20 mouse cellular contexts compared by ENCODE assay signal in genomic region chr6:93616926-93617325, GRCm38 (mm10).
A peak's percentile ranks its signal among the peaks of the same experiment; 100 is the strongest.
DNase-seq lines count a peak whose midpoint lies in the region; ATAC-seq lines count a peak whose summit lies in the region.
"Had no signal": no experiment of that assay in that cellular context is flagged by ENCODE, and none has a peak within 500 bp of the region (broad histone marks: within the 10 kb centered on the region; RNA-seq: fewer than 3 reads in every experiment).

No protein-coding gene starts in this region.

- no peak overlapping the region for H3K9ac ChIP-seq in forebrain, embryonic 14.5 days (ENCODE audit: low read length)
- no peak overlapping the region for H3K9ac ChIP-seq in forebrain, embryonic 16.5 days (replicated peaks; ENCODE audit: low read depth, low read length)
- H3K9ac ChIP-seq: embryonic facial prominence, embryonic 15.5 days; heart, embryonic 13.5 days had no signal

- H3K27me3 ChIP-seq in forebrain, embryonic 14.5 days (replicated peaks; ENCODE audit: control insufficient read depth, insufficient read depth, low read length): no peaks in the 10 kb centered on the region
- H3K27me3 ChIP-seq in forebrain, embryonic 16.5 days (replicated peaks; ENCODE audit: control insufficient read depth, insufficient read depth, low read length): no peaks in the 10 kb centered on the region
- H3K27me3 ChIP-seq: embryonic facial prominence, embryonic 15.5 days; heart, embryonic 13.5 days had no signal

- H3K4me3 ChIP-seq in forebrain, embryonic 14.5 days (ENCODE audit: low read depth, low read length): no peak overlapping the region
- no peak overlapping the region for H3K4me3 ChIP-seq in forebrain, embryonic 16.5 days (replicated peaks; ENCODE audit: low read length)
- H3K4me3 ChIP-seq: embryonic facial prominence, embryonic 15.5 days; erythroblast, embryonic 14.5 days; forebrain, embryonic 10.5 days; heart, embryonic 13.5 days had no signal

- H3K36me3 ChIP-seq in forebrain, embryonic 14.5 days (ENCODE audit: control insufficient read depth, insufficient read depth, low read length): no peaks in the 10 kb centered on the region
- no peaks in the 10 kb centered on the region for H3K36me3 ChIP-seq in forebrain, embryonic 16.5 days (ENCODE audit: control insufficient read depth, insufficient read depth)
- H3K36me3 ChIP-seq: embryonic facial prominence, embryonic 15.5 days; forebrain, embryonic 10.5 days; heart, embryonic 13.5 days had no signal

- no peak for ATAC-seq in forebrain, embryonic 14.5 days
- no peak for ATAC-seq in forebrain, embryonic 16.5 days
- ATAC-seq: hindbrain, embryonic 16.5 days had no signal

- no peaks in the 10 kb centered on the region for H3K4me1 ChIP-seq in forebrain, embryonic 14.5 days (ENCODE audit: control insufficient read depth, insufficient read depth, low read length)
- H3K4me1 ChIP-seq in forebrain, embryonic 16.5 days (replicated peaks; ENCODE audit: control insufficient read depth, insufficient read depth, low read length): no peaks in the 10 kb centered on the region
- H3K4me1 ChIP-seq: embryonic facial prominence, embryonic 15.5 days; forebrain, embryonic 10.5 days; heart, embryonic 13.5 days had no signal

- peak; percentile 50 for DNase-seq in forebrain, embryonic 14.5 days (ENCODE audit: low spot score)
- peak; percentile 6 to 12 for DNase-seq in layer of hippocampus, postnatal 10 days (ENCODE audit: low spot score in 2 of 2)
- no peak for DNase-seq in layer of hippocampus, adult 11-12 months (ENCODE audit: low spot score)
- peak; percentile 32 to 41 for DNase-seq in right cerebral cortex, postnatal 10 days (ENCODE audit: low spot score in 2 of 2)
- no peak for DNase-seq in right cerebral cortex, postnatal 4 days
- DNase-seq in telencephalon, adult 2 months (ENCODE audit: low read depth, low spot score): peak; percentile 5
- DNase-seq in urinary bladder, adult 2 months (ENCODE audit: low spot score): no peak
- DNase-seq: adrenal gland, adult 8-10 months; cerebellum, adult 18-20 months; cerebellum, adult 9-11 months; cerebellum, postnatal 36 days; gastrocnemius, postnatal 36 days; heart, adult 11 months; heart, postnatal 36 days had no signal

- no peaks in the 10 kb centered on the region for H3K9me3 ChIP-seq in forebrain, embryonic 14.5 days (replicated peaks; ENCODE audit: control insufficient read depth, low read length)
- no peaks in the 10 kb centered on the region for H3K9me3 ChIP-seq in forebrain, embryonic 16.5 days (ENCODE audit: control insufficient read depth, low read length)
- H3K9me3 ChIP-seq: embryonic facial prominence, embryonic 15.5 days; forebrain, embryonic 10.5 days; heart, embryonic 13.5 days had no signal

- no peak overlapping the region for H3K4me2 ChIP-seq in forebrain, embryonic 14.5 days (ENCODE audit: low read length)
- no peak overlapping the region for H3K4me2 ChIP-seq in forebrain, embryonic 16.5 days (ENCODE audit: low read length)
- H3K4me2 ChIP-seq: embryonic facial prominence, embryonic 15.5 days; heart, embryonic 13.5 days had no signal

- H3K27ac ChIP-seq in forebrain, embryonic 14.5 days (ENCODE audit: low read depth, low read length): no peak overlapping the region
- H3K27ac ChIP-seq in forebrain, embryonic 16.5 days (ENCODE audit: low read length): no peak overlapping the region
- H3K27ac ChIP-seq: embryonic facial prominence, embryonic 15.5 days; forebrain, embryonic 10.5 days; heart, embryonic 13.5 days had no signal

Comparison
In these comparisons a context has a peak if more than half of its experiments do, and no peak if none do; other contexts are left out.
1. DNase-seq: peak in forebrain, embryonic 14.5 days (single experiment), layer of hippocampus, postnatal 10 days (2 of 2), right cerebral cortex, postnatal 10 days (2 of 2) and telencephalon, adult 2 months (single experiment); none in layer of hippocampus, adult 11-12 months (single experiment), right cerebral cortex, postnatal 4 days (single experiment) and urinary bladder, adult 2 months (single experiment).